Mouse (Mus musculus): ENCODE data around the gene Anks6.
A peak's percentile ranks its signal among the peaks of the same experiment; 100 is the strongest.
"Not testable (repeated sequence)": the region's sequence is repeated elsewhere in the genome, so short reads cannot be mapped to it uniquely, and the experiment has no call there.

The Anks6 gene

DNA sequence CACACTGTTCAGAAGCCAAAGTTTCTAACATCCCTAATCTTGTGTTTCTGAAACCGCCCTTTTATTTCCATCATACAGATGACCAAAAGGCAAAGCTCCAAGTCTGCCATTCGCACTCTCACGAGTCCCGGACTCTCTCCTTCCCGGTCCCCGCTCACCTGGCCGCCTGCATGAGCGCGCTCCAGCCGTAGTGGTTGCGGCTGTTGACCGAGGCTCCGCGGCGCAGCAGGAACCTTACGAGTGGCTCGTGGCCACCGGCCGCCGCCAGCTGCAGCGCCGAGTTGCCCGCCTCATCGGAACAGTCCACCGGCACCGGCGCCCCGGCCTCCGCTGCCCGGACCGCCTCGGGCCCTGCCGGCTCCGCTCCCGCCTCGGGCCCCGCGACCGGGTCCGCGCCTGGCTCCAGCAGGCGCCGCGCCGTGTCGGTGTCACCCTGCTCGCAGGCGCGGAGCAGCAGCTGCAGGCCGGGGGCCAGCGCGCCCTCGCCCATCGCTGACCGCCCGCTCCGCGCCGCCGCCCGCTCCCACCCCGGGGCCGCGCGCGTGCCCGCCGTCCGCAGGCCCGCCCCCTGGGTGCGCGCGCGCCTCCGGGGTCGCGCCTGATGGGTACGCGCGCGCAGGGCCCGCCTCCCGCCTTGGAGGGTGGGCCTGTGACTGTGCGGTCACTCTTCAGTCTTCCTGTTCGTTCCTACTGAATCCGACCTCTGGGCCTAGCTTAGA is at the start of gene Anks6:
Gene Anks6, minus strand, starts transcription at position 637 of the 719 bp plus-strand sequence.
- no peak for DNase-seq (ENCODE audit: low spot score)

DNA sequence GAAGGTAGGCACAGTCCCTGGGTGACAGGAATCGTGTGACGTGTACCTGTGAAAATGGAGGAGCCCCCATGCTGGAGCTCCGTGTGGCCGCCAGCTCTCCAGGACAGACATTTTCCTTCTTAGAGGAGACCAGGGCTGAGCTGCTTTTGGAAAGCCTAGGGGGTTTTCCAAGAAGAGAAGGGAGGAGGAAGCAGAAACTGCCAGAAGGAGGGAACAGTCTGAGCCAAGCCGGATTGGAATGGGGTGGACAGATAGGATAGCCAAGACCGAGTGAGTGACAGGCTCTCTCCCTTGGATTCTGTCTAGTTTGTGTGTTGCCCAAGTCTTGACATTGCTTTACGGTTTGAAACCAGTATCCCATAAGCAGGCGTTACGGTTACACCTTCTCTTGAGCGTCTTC is 46.3 kb upstream of the Anks6 start:
- DNase-seq (ENCODE audit: low spot score): no peak

DNA sequence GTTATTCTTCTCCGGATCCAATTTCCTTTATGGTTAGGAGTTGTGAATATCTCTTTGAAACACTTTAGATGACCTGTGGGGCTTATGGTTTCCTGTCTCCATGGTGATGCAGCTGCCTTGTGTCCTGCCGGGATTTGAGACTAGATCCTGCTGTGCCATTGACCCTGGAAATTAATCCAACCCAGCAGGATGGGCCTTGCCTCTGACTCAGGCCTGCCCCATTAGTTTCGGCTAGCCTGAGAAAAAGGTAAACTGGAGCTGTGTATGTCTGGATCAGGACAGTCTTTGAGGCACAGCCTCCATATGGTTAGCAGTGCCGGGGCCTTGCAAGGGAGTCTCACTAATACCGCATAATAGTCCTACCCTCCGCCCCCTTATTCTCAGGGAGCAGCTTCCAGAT is 36.4 kb upstream of the Anks6 start:
- no peak for DNase-seq (ENCODE audit: low spot score)

DNA sequence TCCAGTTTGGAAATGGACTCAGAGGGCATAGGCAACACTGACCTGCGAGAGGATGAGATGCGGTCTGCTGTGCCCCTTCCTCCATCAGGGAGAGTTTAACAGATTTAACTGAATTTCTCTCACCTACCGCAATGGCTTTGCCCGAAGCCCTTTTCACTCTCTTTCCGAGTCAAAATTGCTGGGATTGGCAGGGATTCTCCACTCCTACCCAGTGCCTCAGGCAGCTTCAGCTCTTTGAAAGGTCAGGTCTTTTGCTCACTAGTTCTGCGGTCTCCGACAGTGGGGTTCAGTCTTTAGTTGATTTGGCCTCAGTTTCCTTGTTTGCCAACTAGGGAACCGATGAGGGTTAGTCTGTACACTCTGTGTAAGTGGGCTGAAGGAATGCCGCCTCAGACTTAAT is 35.9 kb upstream of the Anks6 start:
- no peak for DNase-seq (ENCODE audit: low spot score)

DNA sequence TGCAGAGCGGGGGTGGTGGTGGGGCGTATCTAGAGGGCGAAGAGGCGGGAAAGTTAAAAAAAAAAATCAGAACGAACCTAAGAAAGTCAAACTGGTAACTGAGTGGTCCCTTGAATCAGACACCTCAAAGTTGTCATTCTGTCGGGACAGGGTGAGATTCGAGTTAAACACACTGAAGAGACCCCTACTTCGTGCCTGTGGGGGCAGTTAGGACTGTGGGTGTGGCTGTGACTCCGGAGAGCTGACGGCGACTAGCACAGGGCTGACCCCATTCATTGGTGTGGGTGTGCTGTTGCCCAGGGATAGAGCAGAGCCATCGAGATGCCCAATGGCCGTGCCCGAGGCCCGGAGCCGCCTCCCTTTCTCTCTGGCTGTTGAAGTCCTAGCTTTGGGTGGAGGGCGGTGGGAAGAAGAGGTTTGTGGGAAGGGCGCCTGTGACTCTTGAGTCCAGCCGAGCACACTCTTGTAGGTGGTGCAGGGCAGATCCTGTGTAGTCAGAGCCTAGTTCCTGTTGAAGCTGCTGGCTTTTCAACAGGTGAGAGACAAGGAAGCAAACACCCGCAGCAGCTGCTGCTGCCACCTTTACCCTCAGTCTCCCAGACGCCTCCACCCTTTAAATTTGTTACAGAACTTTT is 35.3 kb upstream of the Anks6 start:
- DNase-seq (ENCODE audit: low spot score): no peak

DNA sequence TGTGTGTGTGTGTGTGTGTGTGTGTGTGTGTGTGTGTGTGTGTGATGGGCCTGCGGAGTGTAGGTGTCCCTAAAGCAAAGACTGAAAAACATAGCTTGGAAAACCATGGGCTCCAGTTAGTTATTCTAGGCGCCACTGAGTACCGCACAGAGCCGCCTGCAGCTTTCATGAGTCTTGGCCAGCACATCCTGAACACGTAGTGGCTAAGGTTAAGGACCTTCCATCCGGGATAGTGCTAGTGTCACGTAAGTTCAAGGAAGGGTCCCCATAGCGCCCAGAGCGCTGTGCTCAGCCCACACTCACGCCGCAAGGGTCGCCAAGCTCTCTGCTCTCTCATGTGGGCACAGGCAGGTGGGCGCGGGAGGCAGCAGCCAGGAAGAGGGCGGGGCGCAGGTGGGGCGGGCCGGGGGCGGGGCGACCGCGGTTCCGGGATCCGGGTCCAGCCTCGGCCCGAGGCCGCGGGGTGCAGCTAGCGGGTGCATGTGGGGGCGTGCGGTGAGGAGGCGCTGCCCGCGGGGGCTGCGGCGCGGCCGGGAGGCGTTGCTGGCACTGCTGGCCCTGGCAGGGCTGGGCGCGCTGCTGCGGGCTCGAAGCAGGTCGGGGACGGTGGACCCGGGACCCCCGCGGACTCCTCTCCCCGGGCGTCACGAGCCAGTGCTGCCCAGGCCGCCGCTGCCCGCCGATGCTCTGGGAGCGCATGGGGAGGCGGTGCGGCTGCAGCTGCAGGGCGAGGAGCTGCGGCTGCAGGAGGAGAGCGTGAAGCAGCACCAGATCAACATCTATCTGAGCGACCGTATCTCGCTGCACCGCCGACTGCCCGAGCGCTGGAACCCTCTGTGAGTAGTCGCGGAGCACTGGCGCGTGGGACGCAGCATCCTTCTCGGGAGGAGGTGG is 34.5 kb upstream of the Anks6 start, which contains the start of gene Galnt12:
Gene Galnt12, plus strand, starts transcription at position 417 of the 894 bp plus-strand sequence.
- DNase-seq (ENCODE audit: low spot score): no peak

DNA sequence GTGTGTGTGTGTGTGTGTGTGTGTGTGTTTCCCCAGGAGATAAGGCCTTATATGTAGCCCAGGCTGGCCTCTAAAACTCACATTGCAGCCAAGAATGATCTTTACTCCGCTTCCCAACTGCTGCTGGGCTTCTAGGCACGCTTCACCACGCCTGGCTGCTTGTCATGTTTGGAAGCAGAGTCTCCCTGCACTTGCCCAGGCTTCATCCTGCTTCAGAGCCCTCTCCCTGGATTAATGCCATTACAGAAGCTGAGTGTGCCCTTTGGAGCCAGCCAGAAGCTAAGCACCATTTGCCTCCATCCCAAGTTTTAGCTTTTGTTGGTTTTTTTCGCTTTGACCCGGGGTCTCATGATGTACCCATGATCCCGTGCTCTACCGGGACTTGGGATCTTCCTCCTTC is 31.4 kb upstream of the Anks6 start:
- no peak for DNase-seq (ENCODE audit: low spot score)

DNA sequence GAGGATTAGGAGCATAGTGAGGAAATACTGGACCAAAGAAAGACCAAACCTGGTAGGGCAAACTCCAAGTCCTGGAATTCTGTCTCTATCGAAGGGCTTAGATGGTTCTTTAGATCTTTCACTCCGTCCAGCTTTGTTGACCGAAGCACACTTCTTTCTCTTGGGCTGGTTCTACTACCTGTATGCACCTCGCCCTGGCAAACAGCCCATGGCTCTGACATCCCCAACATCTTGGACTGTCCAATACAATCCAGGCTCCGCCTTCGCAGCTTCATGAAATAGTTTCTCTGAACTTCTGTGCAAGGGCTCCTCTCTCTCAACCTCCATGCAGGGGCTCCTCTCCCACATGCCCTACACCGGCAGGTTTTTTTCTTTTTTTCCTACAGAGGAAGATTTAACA is 26.6 kb upstream of the Anks6 start:
- no peak for DNase-seq (ENCODE audit: low spot score)

DNA sequence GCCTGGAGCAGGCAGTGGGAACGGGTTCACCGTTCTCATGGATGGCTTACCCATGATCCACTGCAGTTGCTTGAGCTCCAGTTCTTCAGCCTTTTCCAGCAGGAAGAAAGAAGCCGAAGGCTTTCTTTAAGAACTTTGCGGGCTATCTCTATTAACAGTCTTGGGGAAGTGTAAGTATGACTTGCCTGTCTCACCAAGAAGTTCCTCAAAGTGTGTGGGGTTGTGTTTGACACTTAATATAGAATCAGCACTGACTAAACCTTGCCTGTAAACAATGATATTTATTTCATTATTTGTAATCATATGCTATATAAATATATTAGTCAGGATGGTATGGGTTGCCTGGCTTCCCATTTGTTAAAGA is 23.4 kb upstream of the Anks6 start:
- DNase-seq (ENCODE audit: low spot score): no peak

DNA sequence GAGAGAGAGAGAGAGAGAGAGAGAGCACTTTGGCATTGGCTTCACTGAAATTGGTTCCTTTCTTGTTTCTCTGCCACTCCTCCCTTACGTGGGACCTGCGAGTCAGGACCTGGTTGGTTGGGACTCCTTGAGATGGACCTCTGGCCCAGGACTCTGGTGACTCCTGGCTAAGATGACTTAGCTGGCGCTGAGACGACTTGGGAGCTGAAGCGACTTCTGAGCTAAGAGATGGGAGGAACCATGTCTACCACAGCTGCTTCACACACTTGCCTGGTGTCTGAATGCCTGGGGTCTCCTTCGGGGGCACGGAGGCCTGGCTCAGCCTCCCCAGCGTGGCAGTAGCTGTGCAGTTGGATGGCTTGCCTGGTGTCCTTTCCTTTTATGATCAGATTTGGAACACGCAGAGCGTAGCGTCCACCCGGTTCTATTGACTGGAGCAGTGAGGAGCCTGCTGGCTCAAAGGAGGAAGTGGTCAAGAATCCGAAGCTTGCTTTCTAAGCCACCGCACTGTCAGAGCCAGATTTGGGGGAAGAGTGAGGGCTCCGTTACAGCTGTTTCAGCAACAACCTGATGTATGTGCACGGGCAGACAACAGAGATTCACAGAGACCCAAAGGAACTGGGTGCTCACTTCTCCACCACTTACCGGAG is 22.9 kb upstream of the Anks6 start:
- DNase-seq (ENCODE audit: low spot score): no peak

DNA sequence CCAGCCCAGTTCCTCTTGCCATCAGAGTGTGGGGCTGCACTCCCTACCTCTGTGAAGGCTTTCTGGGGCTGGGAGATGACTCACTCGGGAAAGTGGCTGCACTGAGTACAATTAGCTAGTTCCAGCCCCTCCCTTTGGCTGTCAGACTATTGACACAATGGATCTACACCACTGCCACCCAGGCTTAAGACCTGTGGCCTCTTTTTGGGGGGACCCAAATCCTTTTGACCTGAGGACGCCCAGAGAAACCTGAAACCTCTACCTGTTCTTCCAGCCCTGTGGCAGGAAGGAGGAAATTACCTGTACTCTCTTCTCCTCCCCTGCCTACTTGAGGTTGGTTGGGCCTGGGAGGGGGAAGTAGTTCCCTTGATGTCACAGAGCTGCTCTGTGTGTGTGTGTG is 17.8 kb upstream of the Anks6 start:
- DNase-seq (ENCODE audit: low spot score): no peak

DNA sequence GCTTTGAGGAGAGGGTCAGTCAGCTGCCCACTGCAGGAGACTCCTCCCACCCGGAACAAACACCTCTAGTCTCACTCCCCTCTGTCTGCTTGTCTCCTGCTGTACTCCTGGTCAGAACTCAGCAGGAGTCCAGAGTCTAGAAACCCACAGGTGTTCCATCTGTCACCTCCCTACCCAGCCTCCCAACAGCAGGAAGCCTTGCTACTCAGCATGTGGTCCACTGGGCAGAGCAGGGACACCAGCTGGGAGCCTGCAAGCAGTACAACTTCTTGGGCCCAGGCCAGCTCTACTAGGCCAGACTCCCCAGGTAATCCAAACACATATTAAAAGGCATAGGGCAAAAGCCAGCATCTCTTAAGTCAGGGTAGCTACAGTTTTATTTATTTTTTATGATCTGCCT is 3.7 kb upstream of the Anks6 start:
- no peak for DNase-seq (ENCODE audit: low spot score)

DNA sequence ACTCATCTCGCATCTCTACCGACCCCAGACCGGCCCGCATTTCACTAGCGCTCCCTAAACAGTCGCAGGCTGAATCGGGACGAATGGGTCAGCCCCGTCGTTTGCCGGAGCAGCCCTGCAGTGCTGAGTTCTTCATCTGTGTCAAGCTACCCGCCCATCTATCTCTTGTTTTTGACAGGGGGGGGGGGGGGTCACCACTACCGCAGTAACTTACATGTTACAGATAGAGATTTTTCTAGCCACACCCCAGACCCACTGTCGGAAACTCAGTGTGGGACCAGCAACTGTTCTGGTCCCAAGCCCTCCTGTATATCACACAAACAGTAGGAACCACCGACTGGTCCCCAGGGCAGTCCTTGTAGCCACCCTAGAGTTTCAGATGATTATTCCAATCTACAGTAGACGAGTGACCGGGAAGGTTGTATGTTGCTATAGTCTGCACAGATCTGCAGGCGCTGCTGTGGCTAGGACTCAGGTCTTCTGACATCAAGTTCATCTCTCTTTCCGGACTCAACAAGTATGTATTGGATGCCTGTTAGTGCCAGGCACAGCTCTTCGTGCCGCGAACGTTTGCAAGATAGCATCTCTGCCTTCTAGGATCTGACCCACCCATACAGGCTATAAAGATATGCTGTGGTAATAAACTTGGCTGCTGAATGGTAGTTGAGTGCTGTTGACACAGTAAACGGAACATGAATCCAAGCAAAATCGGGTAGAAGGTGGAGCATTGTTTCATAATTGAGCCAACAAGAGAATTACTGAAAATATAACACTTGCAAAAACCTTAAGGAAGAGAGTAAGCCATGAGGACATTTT is 491 bp upstream of the Anks6 start:
- no peak for DNase-seq (ENCODE audit: low spot score)

DNA sequence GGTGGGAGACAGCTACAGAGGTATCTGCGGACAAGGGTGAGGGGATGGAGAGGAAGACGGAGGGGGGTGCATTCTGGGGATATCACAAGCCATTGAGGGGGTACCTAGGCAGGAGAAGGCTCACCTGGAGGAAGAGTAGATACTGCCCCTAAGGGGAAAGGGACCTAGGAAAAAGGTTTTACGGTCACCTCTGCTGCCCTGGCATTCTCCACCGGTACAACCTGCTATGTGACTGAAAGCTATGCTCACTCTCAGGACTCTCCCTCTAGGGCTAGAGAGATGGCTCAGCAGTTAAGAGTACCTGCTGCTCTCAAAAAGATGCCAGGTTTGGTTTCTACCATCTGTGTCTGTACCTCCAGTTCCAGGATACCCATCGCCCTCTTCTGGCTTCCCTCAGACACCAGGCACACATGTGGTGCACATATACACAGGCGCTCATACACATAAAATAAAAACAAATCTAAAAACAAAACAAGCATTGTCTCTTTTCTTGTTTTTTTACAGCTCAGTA is 1.6 kb downstream of the Anks6 start:
- no peak for DNase-seq (ENCODE audit: low spot score)

DNA sequence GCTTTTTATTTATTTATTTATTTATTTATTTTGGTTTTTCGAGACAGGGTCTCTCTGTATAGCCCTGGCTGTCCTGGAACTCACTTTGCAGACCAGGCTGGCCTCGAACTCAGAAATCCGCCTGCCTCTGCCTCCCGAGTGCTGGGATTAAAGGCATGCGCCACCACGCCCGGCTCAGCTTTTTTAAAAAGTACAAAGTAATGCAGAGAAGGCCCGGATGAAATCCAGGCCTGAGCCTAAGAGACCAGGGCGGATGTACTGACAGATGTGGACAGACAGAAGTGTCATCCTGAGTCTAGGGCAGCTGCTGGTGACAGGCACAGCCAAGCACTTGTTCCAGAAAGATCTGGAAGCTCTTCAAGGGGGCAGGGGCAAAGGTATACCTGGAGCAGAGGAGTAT is 2.1 kb downstream of the Anks6 start:
- not testable (repeated sequence) for DNase-seq (ENCODE audit: low spot score)

DNA sequence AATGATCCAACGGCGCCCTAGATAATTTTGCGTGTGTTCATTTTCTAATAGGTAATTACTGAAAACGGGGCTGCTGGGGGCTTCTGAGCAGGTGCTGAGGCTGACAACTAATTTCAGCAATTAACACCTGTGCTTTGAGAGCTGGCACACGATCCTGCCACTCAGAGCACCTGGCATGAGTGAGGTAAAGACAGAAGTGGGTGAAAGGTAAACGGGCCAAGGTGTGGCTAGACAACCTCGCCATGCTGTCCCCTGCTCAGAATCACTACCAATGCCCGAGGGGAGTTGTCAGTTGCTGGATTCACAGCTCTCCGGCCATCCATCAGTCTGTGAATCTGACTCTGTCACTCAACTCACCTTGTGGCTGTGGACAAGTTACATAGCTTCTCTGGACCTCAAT is 5.3 kb downstream of the Anks6 start:
- DNase-seq (ENCODE audit: low spot score): no peak

DNA sequence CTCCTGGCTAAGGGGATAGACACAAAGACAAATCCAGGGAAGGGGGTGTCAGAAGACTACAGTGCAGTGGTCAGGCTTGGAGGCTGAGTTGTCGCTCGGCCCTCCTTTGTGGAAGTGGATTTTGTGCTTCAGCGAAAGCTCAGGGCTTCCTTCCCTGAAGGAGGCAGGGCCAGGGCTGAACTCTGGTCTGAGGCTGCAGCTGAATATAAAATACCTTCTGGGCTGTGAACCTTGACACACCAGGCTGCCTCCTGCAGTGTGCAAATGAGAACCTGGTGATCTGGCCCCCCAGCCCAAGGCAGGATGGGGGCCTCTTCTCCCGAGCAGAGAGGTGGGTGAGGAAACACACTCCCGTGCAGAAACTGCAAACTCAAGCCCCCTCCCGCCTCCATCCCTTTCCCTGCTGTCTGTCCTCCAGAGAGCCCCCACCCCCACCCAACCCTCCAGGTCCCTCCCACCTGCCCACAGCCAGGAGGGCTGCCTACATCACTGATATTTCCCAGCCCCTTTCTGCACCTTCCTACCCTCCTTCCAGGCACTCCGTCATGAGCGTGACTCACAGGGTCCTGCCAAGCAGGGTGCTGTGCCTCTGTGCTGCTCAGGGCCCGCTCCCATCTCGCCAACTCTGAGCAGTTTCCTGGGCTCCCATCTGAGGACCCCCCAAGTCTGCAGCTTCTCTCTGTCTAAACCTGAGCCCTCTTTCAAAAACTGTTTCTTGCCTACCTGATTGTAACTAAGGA is 6.4 kb downstream of the Anks6 start:
- DNase-seq (ENCODE audit: low spot score): no peak

DNA sequence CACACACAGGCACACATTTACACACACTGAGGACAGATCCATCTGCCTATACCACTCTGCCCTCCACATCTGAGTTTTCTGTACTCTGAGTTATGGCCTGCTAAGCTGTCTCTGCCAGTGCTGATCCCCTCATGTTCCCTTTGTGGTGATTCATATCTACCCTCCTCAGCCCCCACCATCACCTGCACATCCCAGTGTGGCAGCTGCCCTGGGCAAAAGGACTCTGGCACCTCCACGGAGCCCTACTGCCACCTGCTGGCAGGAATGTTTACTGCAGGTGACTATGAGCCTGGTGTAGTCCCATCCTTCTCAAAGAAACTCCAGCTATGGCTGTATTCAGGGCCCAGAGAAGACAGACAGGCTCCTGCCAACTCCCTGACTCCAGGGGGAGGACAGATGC is 7.1 kb downstream of the Anks6 start:
- peak; percentile 84 for DNase-seq (ENCODE audit: low spot score)

DNA sequence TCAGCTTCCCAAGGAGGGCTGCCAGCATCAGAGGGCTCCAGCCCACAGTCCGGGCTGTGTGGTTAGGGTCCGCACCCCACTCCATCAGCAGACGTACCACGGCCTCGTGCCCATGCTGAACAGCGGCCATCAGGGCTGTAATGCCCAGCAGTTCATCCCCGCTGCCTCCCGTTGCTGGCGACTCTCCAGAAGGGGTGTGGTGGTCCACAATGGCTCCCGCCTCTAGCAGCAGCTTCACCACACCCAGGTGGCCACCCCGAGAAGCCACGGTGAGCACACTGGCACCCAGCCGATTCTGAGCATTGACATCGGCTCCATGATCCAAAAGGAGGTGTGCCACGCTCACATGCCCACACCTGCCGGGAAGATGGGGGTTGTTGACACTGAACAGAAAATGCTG is 8.0 kb downstream of the Anks6 start:
- DNase-seq (ENCODE audit: low spot score): no peak

DNA sequence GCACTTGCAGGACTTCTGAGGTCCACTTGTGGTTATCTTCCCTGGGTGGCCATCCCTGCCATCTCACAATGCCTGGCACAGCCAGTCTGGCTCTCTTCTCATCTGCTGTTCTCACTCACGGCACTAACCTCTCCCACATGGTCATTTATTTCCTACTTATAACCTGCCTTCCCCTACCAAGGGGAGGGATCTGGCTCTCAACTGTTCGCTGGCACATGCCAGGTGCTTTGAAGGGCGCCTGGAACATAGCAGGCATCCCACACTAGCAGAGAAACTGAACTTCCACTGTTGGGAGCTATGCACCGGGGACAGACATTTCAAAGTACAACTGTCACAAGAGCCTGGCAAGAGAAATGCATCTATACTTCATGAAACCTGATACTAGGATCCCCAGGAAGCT is 9.5 kb downstream of the Anks6 start:
- DNase-seq (ENCODE audit: low spot score): no peak

DNA sequence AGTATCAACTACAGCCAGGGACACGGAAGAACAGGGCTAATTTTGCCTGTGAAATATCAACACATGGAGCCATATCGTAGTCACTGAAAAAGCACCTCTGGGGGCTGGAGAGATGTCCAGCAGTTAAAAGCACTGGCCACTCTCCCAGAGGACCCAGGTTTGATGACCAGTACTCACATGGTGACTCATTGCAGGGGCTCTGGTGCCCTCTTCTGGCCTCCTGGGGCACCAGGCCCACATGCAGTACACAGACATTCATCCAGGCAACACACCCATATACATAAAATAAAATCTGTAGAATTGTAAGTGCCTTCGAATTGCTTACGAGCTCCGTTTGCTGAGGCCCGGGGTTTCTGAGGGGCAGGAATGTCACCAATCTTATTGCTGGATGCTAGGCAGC is 10.3 kb downstream of the Anks6 start:
- DNase-seq (ENCODE audit: low spot score): no peak
